Mouse (Mus musculus) forebrain, embryonic 14.5 days (tissue): ENCODE measurements around the gene Tmem273. TPM values are rescaled to one million over a fixed set of nuclear protein-coding genes. Genes with fewer than 3 reads are reported as not detected.

Experiments used
- ATAC-seq: fragments of 200-750 bp; cut with Nextera tagmentation; 2 replicates; pipeline ENCODE4 v1.8.0; 2017; ENCODE audit warnings: mild to moderate bottlenecking, moderate library complexity
- DNase-seq: peaks from one replicate; pipeline ENCODE4 v3.0.0-alpha.2; 2015; ENCODE audit warnings: low spot score
- H3K27ac ChIP-seq: fragments of 300-500 bp; sonication (generic); 2 replicates; pipeline ENCODE4 v1.5.1; 2014; ENCODE audit warnings: low read depth, mild to moderate bottlenecking, control low read depth, low read length, moderate library complexity
- H3K27me3 ChIP-seq: fragments of 300-500 bp; sonication (generic); replicated peaks from 2 replicates; pipeline ENCODE4 v1.6.1; 2014; ENCODE audit warnings: low read length, control low read depth, mixed read lengths; ENCODE audit not compliant: control insufficient read depth, insufficient read depth
- H3K36me3 ChIP-seq: fragments of 300-500 bp; sonication (generic); 2 replicates; pipeline ENCODE4 v1.6.1; 2014; ENCODE audit warnings: low read length, control low read depth; ENCODE audit not compliant: control insufficient read depth, insufficient read depth
- H3K4me1 ChIP-seq: fragments of 300-500 bp; sonication (generic); 2 replicates; pipeline ENCODE4 v1.6.1; 2014; ENCODE audit warnings: antibody characterized with exemption, low read length, control low read depth; ENCODE audit not compliant: control insufficient read depth, insufficient read depth
- H3K4me2 ChIP-seq: fragments of 300-500 bp; sonication (generic); 2 replicates; pipeline ENCODE4 v1.6.1; 2014; ENCODE audit warnings: mild to moderate bottlenecking, control low read depth, low read length
- H3K4me3 ChIP-seq: fragments of 300-500 bp; sonication (generic); 2 replicates; pipeline ENCODE4 v1.5.1; 2014; ENCODE audit warnings: low read depth, low read length, control low read depth
- H3K9ac ChIP-seq: fragments of 300-500 bp; sonication (generic); 2 replicates; pipeline ENCODE4 v1.6.1; 2014; ENCODE audit warnings: mild to moderate bottlenecking, low read length, control low read depth, moderate library complexity
- H3K9me3 ChIP-seq: fragments of 300-500 bp; sonication (generic); replicated peaks from 2 replicates; pipeline ENCODE4 v1.6.1; 2016; ENCODE audit warnings: low read length, control low read depth, mixed read lengths; ENCODE audit not compliant: control insufficient read depth
- WGBS: fragments of 180-500 bp; shearing (Covaris S2); extraction: QIAGEN DNeasy Blood & Tissue Kit; methylation state at CpG from one replicate; pipeline ENCODE4 v1.1.7; 2014; 5-methylcytosine and 5-hydroxymethylcytosine counted together
- polyA plus RNA-seq: library from polyadenylated mRNA; unstranded; fragments of >200 nt; fragmentation: Nextera tagmentation; extraction: Ambion mirVana; gene quantifications from 2 replicates; pipeline ENCODE4 v1.2.1, GENCODE M21; 2014

The Tmem273 gene
- polyA plus RNA-seq = 0.28 and 0.56 TPM in 2 replicates

GRCm38 (mm10) chr14:32785556-32786130 is at the start of gene Tmem273:
Gene Tmem273, plus strand, starts transcription at chr14:32785963.
- Histone ChIP-seq H3K4me2 (no peak within 1 kb of the TSS), H3K27me3 (no peaks in the 10 kb centered on the region), H3K36me3 (no peaks in the 10 kb centered on the region), H3K9ac (no peak within 1 kb of the TSS), H3K4me1 (no peaks in the 10 kb centered on the region), H3K4me3 (no peak within 1 kb of the TSS), H3K9me3 (no peaks in the 10 kb centered on the region), H3K27ac (no peak within 1 kb of the TSS)
- WGBS = 75% methylated on average over 3 of the region's 3 CpGs
- no peak for ATAC-seq
- DNase-seq = no peak

DNA sequence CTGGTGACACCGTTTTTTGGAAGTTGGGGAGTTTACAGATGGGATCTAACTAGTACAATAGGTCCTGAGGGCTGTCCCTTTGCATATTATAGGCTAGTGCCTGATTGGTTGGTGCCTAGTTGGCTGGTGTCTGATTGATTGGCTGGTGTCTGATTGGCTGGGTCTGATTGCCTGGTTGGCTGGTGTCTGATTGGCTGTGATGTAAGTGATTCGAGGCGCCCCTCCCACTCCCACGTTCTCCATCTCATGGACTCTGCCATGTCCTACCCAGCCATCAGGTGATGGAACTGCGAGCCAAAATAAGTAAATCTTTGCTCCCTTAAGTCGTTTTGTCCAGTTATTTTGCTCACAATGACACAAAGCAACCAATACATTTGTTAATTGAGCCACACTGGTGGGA is 49.2 kb upstream of the Tmem273 start:
- Histone ChIP-seq H3K27ac (no peak overlapping the region), H3K4me3 (no peak overlapping the region), H3K9me3 (peaks cover 10% of the 10 kb centered on the region), H3K4me2 (no peak overlapping the region), H3K36me3 (no peaks in the 10 kb centered on the region), H3K4me1 (no peaks in the 10 kb centered on the region), H3K27me3 (no peaks in the 10 kb centered on the region), H3K9ac (no peak overlapping the region)
- WGBS = 83% methylated on average over 6 of the region's 6 CpGs
- ATAC-seq (no peak), DNase-seq (no peak)

GRCm38 (mm10) chr14:32738586-32738985 is 47.2 kb upstream of the Tmem273 start:
- Histone ChIP-seq H3K36me3 (no peaks in the 10 kb centered on the region), H3K9me3 (peaks cover 10% of the 10 kb centered on the region), H3K4me1 (no peaks in the 10 kb centered on the region), H3K27me3 (no peaks in the 10 kb centered on the region), H3K27ac (no peak overlapping the region), H3K4me2 (no peak overlapping the region), H3K4me3 (no peak overlapping the region), H3K9ac (no peak overlapping the region)
- WGBS = 87% methylated on average over 5 of the region's 5 CpGs
- DNase-seq (no peak), ATAC-seq (no peak)

GRCm38 (mm10) chr14:32748519-32748918 is 37.2 kb upstream of the Tmem273 start:
- Histone ChIP-seq H3K27ac (no peak overlapping the region), H3K4me1 (no peaks in the 10 kb centered on the region)

GRCm38 (mm10) chr14:32750727-32751126 is 35.0 kb upstream of the Tmem273 start:
- Histone ChIP-seq H3K27me3 (no peaks in the 10 kb centered on the region), H3K4me3 (no peak overlapping the region), H3K9me3 (no peaks in the 10 kb centered on the region), H3K27ac (no peak overlapping the region), H3K4me2 (no peak overlapping the region), H3K36me3 (no peaks in the 10 kb centered on the region), H3K4me1 (no peaks in the 10 kb centered on the region), H3K9ac (no peak overlapping the region)
- DNase-seq (no peak), ATAC-seq (no peak)
- WGBS = 93% methylated on average over 6 of the region's 6 CpGs

More at GRCm38 (mm10) chr14:32748519-32748918, 37.2 kb upstream of the Tmem273 start:
- H3K27me3 ChIP-seq = no peaks in the 10 kb centered on the region
- H3K36me3 ChIP-seq = no peaks in the 10 kb centered on the region
- DNase-seq (no peak), ATAC-seq (no peak)
- H3K4me2 ChIP-seq = no peak overlapping the region
- H3K9me3 ChIP-seq = no peaks in the 10 kb centered on the region
- H3K9ac ChIP-seq = no peak overlapping the region
- WGBS = 80% methylated on average over 6 of the region's 6 CpGs
- H3K4me3 ChIP-seq = no peak overlapping the region

DNA sequence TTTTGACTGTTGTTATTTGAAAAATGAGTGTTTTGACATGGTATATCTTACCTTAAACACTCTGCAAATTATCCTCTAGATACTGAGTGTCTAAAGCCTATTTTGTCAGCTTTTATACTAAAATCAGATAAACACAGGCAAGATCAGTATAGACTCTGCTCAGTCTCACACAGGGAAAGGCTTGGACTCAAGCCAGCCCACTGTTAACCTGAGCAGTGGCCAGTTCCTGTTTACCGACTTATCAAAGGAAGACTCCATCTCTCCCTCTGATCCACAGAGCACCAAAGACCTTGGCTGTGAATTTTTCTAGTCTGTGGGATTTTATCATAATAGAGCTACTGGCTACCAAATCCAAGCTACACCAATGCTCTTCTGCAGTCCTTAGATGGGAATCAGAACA is 31.5 kb upstream of the Tmem273 start:
- Histone ChIP-seq H3K4me2 (no peak overlapping the region), H3K4me3 (no peak overlapping the region), H3K4me1 (no peaks in the 10 kb centered on the region), H3K27me3 (no peaks in the 10 kb centered on the region), H3K36me3 (no peaks in the 10 kb centered on the region), H3K9me3 (no peaks in the 10 kb centered on the region), H3K9ac (no peak overlapping the region), H3K27ac (no peak overlapping the region)
- no peak for ATAC-seq
- 57% methylated on average over 1 of the region's 1 CpGs for WGBS
- peak; percentile 9 for DNase-seq

DNA sequence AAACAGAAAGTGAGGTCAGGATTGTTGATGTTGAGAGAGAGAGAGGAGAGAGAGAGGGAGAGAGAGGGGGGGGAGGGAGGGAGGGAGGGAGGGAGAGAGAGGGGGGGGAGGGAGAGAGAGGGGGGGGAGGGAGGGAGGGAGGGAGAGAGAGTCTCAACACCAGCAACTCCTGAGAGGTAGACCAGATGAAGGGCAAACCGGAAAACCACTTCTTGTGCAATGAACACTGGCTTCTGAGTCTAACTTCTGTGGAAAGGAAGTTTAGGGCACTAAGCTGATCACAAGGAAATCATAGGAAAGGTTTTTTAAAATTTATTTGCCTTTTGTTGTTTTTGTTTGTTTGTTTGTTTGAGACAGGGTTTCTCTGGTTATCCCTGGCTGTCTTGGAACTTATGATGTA is 23.6 kb upstream of the Tmem273 start:
- Histone ChIP-seq H3K36me3 (no peaks in the 10 kb centered on the region), H3K27ac (no peak overlapping the region), H3K9me3 (no peaks in the 10 kb centered on the region), H3K27me3 (no peaks in the 10 kb centered on the region), H3K9ac (no peak overlapping the region), H3K4me1 (no peaks in the 10 kb centered on the region), H3K4me3 (no peak overlapping the region), H3K4me2 (no peak overlapping the region)
- DNase-seq (no peak), ATAC-seq (no peak)
- WGBS = 100% methylated on average over 1 of the region's 1 CpGs

DNA sequence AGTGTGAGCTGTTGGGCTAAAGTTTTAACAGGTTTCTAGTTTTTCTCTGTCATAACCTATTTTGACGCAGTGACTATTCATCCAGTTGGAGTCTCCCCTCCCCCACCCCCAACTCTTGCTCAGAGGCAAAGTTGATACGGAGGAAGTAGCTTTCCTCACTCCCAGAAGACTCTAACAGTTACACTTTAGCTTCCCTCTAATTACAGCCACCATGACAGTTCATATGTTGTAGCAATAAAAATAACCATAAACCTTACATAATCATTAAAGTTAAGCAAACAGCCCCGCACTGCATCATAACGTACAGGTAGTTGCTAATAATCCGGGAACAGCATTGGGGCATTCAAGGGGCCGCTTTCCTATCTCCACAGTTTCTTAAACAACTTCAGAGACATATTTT is 15.2 kb upstream of the Tmem273 start:
- no peaks in the 10 kb centered on the region for H3K36me3 ChIP-seq
- no peak overlapping the region for H3K9ac ChIP-seq
- H3K4me3 ChIP-seq = no peak overlapping the region
- H3K4me1 ChIP-seq = no peaks in the 10 kb centered on the region
- no peaks in the 10 kb centered on the region for H3K9me3 ChIP-seq
- DNase-seq (no peak), ATAC-seq (no peak)
- no peaks in the 10 kb centered on the region for H3K27me3 ChIP-seq
- H3K27ac ChIP-seq = no peak overlapping the region
- no peak overlapping the region for H3K4me2 ChIP-seq
- WGBS = 86% methylated on average over 6 of the region's 6 CpGs

GRCm38 (mm10) chr14:32772085-32772484 is 13.7 kb upstream of the Tmem273 start:
- Histone ChIP-seq H3K27ac (no peak overlapping the region), H3K4me2 (no peak overlapping the region), H3K36me3 (no peaks in the 10 kb centered on the region), H3K27me3 (no peaks in the 10 kb centered on the region), H3K4me1 (no peaks in the 10 kb centered on the region), H3K9ac (no peak overlapping the region), H3K9me3 (no peaks in the 10 kb centered on the region), H3K4me3 (no peak overlapping the region)
- 93% methylated on average over 4 of the region's 4 CpGs for WGBS
- ATAC-seq = no peak
- no peak for DNase-seq
